Mouse (Mus musculus): ENCODE data around the gene Nus1. TPM values are rescaled to one million over a fixed set of nuclear protein-coding genes. Genes with fewer than 3 reads are reported as not detected.

Nus1 gene
- polyA plus RNA-seq (2011; ENCODE audit: insufficient read depth, insufficient read length, low replicate concordance, missing spikeins), result 10.5 and 12.5 TPM in 2 replicates

DNA sequence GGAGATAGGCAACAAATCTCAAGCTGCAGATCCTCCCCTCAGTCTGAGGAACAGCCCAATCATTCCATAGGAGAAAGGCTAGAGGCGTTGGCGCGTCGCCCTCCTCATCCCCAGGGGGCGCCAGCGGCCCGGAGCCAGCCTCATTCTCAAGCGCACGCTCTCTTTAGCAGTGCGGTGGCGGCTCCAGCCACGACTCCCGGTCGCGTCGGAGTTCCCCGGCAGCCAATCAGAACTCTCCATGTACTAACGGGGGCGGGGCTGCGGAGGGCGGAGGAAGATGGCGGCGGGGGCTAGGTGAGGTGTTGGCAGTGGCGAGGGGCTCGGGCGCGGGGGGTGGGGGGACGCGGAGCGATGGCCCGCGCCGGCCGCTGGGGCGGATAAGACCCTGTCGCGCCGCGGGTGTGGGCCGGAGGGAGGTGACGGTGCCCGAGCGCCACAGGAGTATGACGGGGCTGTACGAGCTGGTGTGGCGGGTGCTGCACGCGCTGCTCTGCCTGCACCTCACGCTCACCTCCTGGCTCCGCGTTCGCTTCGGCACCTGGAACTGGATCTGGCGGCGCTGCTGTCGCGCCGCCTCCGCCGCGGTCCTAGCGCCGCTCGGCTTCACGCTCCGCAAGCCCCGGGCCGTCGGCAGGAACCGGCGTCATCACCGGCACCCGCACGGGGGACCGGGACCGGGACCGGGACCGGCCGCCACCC, at the start of gene Nus1:
Gene Nus1, plus strand, starts transcription at position 249 of the 699 bp plus-strand sequence.
- peak; percentile 62; the same call in 1 of the 2 replicates for TF ChIP-seq POLR2A (IDR thresholded peaks at IDR 0.05; ENCODE audit: borderline replicate concordance, control insufficient read depth, low read depth, low read length)
- TF ChIP-seq CTCF (IDR thresholded peaks at IDR 0.05; ENCODE audit: control insufficient read depth, insufficient read depth, low read length), result peak; percentile 91
- H3K27ac ChIP-seq (ENCODE audit: control insufficient read depth, insufficient read depth, low read depth, low read length, poor library complexity), result peak within 1 kb of the TSS; percentile 78
- H3K4me1 ChIP-seq (ENCODE audit: control insufficient read depth, insufficient read depth, low read length), result no peaks in the 10 kb centered on the region; the same call in 1 of the 2 replicates
- peak within 1 kb of the TSS; percentile 95 for H3K4me3 ChIP-seq (replicated peaks; ENCODE audit: control insufficient read depth, low read depth, low read length)
- under 1% methylated on average over 78 of the region's 79 CpGs for WGBS

DNA sequence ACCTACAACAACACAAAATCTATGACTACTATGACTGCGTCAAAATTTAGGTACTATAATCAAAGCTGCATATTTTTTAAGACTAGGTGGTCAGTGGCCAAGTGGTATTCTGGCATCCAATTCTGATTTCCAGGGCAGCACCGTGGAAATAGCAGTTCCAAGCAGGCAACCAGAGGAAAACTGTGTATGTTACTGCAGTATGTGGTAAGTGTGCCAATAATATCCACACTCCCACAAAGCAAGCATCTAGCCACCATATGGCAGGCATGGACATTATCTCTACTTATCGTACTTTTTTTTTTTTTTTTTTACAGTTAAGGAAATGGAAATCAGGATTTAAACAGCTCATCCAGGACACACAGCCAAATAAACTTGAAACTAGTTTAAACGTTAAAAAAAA, 49.0 kb upstream of the Nus1 start:
- WGBS, result 83% methylated on average over 4 of the region's 4 CpGs
- Histone ChIP-seq H3K4me1 (ENCODE audit: control insufficient read depth, insufficient read depth, low read length) (no peaks in the 10 kb centered on the region; the same call in 1 of the 2 replicates), H3K27ac (ENCODE audit: control insufficient read depth, insufficient read depth, low read depth, low read length, poor library complexity) (no peak overlapping the region), H3K4me3 (replicated peaks; ENCODE audit: control insufficient read depth, low read depth, low read length) (no peak overlapping the region)
- TF ChIP-seq POLR2A (IDR thresholded peaks at IDR 0.05; ENCODE audit: borderline replicate concordance, control insufficient read depth, low read depth, low read length) (no peak), CTCF (IDR thresholded peaks at IDR 0.05; ENCODE audit: control insufficient read depth, insufficient read depth, low read length) (no peak)

DNA sequence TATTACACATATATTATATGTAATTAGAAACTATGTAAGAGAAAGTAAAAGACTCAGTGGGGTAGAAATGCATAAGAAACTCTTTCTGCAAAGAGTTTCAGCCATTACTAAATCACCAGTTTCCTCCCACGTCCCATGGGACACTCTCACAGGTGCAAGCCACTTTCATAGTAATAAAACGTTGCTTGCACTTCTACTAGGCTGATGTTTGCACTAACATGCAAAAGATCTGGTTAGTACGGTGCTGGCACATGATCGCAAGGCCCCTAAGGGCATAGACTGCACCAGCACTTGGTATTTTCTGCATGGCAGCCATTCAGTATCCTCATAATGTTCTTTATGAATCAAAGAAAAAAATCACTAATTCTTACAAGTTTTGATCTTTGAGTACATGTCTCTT, 43.5 kb upstream of the Nus1 start:
- TF ChIP-seq POLR2A (IDR thresholded peaks at IDR 0.05; ENCODE audit: borderline replicate concordance, control insufficient read depth, low read depth, low read length), result no peak
- no peak for TF ChIP-seq CTCF (IDR thresholded peaks at IDR 0.05; ENCODE audit: control insufficient read depth, insufficient read depth, low read length)
- Histone ChIP-seq H3K27ac (ENCODE audit: control insufficient read depth, insufficient read depth, low read depth, low read length, poor library complexity) (no peak overlapping the region), H3K4me1 (ENCODE audit: control insufficient read depth, insufficient read depth, low read length) (no peaks in the 10 kb centered on the region; the same call in 1 of the 2 replicates), H3K4me3 (replicated peaks; ENCODE audit: control insufficient read depth, low read depth, low read length) (no peak overlapping the region)
- 58% methylated on average over 4 of the region's 4 CpGs for WGBS

DNA sequence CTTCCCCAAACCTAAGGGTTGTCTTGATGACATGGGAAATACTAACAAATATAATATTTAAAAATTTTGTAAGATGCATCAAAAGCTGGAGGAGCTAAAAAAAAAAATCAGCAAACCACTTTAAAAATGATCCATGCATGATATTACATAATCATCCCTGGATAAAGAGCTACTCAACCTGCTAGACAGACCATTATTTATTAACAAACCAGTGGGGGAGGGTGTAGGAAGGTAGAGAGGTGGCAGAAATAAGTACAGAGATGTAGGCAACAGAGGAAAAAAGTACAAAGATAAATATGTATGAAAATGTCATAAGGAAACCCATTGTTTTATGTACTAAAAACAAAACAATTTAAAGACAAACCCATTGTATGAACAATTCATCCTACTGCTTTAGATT, 42.7 kb upstream of the Nus1 start:
- Histone ChIP-seq H3K27ac (ENCODE audit: control insufficient read depth, insufficient read depth, low read depth, low read length, poor library complexity) (no peak overlapping the region), H3K4me1 (ENCODE audit: control insufficient read depth, insufficient read depth, low read length) (no peaks in the 10 kb centered on the region; the same call in 1 of the 2 replicates), H3K4me3 (replicated peaks; ENCODE audit: control insufficient read depth, low read depth, low read length) (no peak overlapping the region)
- no peak for TF ChIP-seq CTCF (IDR thresholded peaks at IDR 0.05; ENCODE audit: control insufficient read depth, insufficient read depth, low read length)

DNA sequence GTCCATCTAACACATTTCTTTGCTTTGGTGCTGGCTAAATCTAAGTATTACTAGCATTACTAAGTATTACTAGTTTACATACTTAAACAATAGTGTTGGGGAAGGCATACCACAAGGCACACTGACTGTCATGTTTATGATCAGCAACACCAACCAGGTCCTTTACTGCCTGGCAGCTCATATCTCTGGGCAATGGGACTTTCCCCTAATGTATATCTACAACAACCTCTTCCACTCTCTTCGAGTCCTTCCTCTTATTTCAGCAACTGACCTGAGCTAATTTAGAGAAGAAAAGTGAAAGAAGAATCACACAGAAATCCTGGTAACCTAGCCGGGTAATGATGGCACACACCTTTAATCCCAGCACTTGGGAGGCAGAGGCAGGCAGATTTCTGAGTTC, 40.9 kb upstream of the Nus1 start:
- TF ChIP-seq POLR2A (IDR thresholded peaks at IDR 0.05; ENCODE audit: borderline replicate concordance, control insufficient read depth, low read depth, low read length), result no peak
- no peak for TF ChIP-seq CTCF (IDR thresholded peaks at IDR 0.05; ENCODE audit: control insufficient read depth, insufficient read depth, low read length)
- Histone ChIP-seq H3K4me3 (replicated peaks; ENCODE audit: control insufficient read depth, low read depth, low read length) (no peak overlapping the region), H3K27ac (ENCODE audit: control insufficient read depth, insufficient read depth, low read depth, low read length, poor library complexity) (no peak overlapping the region), H3K4me1 (ENCODE audit: control insufficient read depth, insufficient read depth, low read length) (no peaks in the 10 kb centered on the region; the same call in 1 of the 2 replicates)
- WGBS, result 10% methylated on average over 2 of the region's 2 CpGs

DNA sequence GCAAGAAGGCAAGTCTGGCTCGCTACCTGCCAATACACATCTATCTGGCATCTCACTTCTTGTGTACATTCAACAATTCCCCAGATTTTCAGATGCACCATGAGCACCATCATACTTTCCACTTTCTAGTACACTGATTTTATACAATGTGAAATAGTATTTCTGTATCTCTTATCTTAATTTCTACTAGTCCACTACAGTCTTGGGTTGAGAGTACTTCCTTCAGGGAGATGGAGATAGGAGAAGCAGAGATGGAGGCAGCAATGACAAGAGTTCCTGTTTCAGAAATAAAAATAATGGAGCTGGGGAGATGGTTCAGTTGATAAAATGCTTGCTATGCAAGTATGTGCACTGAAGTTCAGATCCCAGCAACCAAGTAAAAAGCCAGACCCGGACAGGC, 39.5 kb upstream of the Nus1 start:
- H3K4me3 ChIP-seq (replicated peaks; ENCODE audit: control insufficient read depth, low read depth, low read length), result no peak overlapping the region
- no peaks in the 10 kb centered on the region; the same call in 1 of the 2 replicates for H3K4me1 ChIP-seq (ENCODE audit: control insufficient read depth, insufficient read depth, low read length)
- 83% methylated on average over 2 of the region's 2 CpGs for WGBS
- TF ChIP-seq CTCF (IDR thresholded peaks at IDR 0.05; ENCODE audit: control insufficient read depth, insufficient read depth, low read length) (no peak), POLR2A (IDR thresholded peaks at IDR 0.05; ENCODE audit: borderline replicate concordance, control insufficient read depth, low read depth, low read length) (no peak)
- no peak overlapping the region for H3K27ac ChIP-seq (ENCODE audit: control insufficient read depth, insufficient read depth, low read depth, low read length, poor library complexity)

DNA sequence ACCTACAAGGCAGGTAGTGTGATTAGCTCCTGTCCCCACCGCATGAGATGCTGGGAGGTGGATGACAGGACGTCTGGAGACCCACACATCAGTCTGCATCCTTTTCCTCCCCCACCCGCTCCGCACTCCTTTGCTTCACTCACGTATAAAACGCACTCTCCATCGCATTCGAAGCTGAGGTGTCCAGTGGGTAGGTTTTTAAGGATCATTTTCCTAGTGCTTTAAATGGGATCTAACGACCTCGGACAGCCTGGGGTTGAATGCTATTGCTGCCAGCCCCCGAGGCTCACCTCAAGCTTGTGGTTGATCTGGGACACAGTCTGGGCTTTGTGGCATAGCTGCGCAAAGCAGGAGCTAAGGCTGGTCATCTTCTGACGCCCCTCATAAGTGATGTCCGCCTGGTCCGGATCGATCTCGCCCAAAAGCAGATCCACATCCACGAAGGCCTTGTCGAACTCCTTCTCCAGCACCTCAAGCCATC, 36.0 kb upstream of the Nus1 start:
- Histone ChIP-seq H3K4me3 (replicated peaks; ENCODE audit: control insufficient read depth, low read depth, low read length) (peak overlapping the region; percentile 82), H3K4me1 (ENCODE audit: control insufficient read depth, insufficient read depth, low read length) (no peaks in the 10 kb centered on the region; the same call in 1 of the 2 replicates), H3K27ac (ENCODE audit: control insufficient read depth, insufficient read depth, low read depth, low read length, poor library complexity) (peak overlapping the region; percentile 65; the same call in 1 of the 2 replicates)
- under 1% methylated on average over 19 of the region's 19 CpGs for WGBS
- TF ChIP-seq CTCF (IDR thresholded peaks at IDR 0.05; ENCODE audit: control insufficient read depth, insufficient read depth, low read length) (no peak), POLR2A (IDR thresholded peaks at IDR 0.05; ENCODE audit: borderline replicate concordance, control insufficient read depth, low read depth, low read length) (no peak)

DNA sequence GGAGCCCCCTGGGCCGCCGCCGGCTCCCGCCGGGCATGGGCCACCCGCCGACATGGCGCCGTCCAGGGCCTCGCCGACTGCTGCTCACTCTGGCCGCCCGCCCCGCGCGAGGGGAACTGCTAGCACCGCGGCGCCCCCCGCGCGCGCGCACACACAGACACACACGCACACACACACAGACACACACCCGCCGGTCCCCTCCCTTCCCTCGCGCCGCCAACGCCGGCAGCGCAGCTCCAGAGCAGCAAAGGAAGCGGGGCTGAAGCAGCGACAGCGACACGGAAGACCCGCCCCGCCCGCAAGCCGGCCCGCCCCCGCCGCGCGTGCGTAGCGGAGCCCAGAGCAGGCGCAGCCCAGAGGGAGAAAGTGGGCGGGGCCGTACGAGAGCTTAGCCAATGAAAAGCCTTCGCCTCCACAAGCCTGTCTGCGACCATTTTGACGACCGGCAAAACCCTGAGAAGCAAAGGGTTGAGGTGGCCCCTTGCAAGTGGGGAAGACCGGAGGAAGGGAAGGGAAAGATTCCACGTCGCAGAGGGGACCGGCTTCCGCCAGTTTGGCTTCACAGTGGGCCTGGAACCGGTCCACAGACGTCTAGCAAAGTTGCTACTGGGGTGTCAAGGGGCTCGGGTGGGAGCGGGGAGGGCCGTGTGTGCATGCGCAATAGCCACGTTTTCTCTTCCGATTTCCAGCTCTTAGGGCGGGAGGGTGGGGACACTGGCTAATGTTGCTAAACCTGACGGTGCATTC, 35.3 kb upstream of the Nus1 start, which contains the start of gene Gopc:
Gene Gopc, minus strand, starts transcription at position 280 of the 747 bp plus-strand sequence.
- Histone ChIP-seq H3K4me1 (ENCODE audit: control insufficient read depth, insufficient read depth, low read length) (no peaks in the 10 kb centered on the region; the same call in 1 of the 2 replicates), H3K27ac (ENCODE audit: control insufficient read depth, insufficient read depth, low read depth, low read length, poor library complexity) (peak within 1 kb of the TSS; percentile 94), H3K4me3 (replicated peaks; ENCODE audit: control insufficient read depth, low read depth, low read length) (peak within 1 kb of the TSS; percentile 97)
- WGBS, result 1% methylated on average over 71 of the region's 71 CpGs
- TF ChIP-seq CTCF (IDR thresholded peaks at IDR 0.05; ENCODE audit: control insufficient read depth, insufficient read depth, low read length), result no peak
- TF ChIP-seq POLR2A (IDR thresholded peaks at IDR 0.05; ENCODE audit: borderline replicate concordance, control insufficient read depth, low read depth, low read length), result peak; percentile 74; the same call in 1 of the 2 replicates

Data from bone marrow, adult 2 months (tissue).